Mouse (Mus musculus) liver, adult 2 months (tissue): Measurements from ENCODE around the gene Trim7. TPM values are rescaled to one million over a fixed set of nuclear protein-coding genes. Genes with fewer than 3 reads are reported as not detected.

Source experiments
- DNase-seq: peaks from one replicate; pipeline ENCODE4 v3.0.0-alpha.2; 2011; ENCODE audit warnings: low read depth, low spot score; ENCODE audit errors: extremely low read depth
- H3K27ac ChIP-seq: fragments of 200-500 bp; replicated peaks from 2 replicates; pipeline ENCODE4 v1.5.1; 2012; ENCODE audit warnings: low read depth, mild to moderate bottlenecking, control low read depth, inconsistent platforms, low read length; ENCODE audit not compliant: insufficient read depth
- H3K27me3 ChIP-seq: fragments of 200-500 bp; 2 replicates; pipeline ENCODE4 v1.6.1; 2012; ENCODE audit warnings: mild to moderate bottlenecking, moderate library complexity, low read length, inconsistent platforms; ENCODE audit not compliant: control insufficient read depth, insufficient read depth
- H3K36me3 ChIP-seq: fragments of 200-500 bp; 2 replicates; pipeline ENCODE4 v1.6.1; 2012; ENCODE audit warnings: low read length, inconsistent platforms; ENCODE audit not compliant: control insufficient read depth, insufficient read depth
- H3K4me1 ChIP-seq: fragments of 200-500 bp; 2 replicates; pipeline ENCODE4 v1.6.1; 2011; ENCODE audit warnings: low read length; ENCODE audit not compliant: control insufficient read depth, insufficient read depth
- H3K4me3 ChIP-seq: fragments of 200-500 bp; 2 replicates; pipeline ENCODE4 v1.5.1; 2011; ENCODE audit warnings: low read depth, mild to moderate bottlenecking, control low read depth, low read length, moderate library complexity; ENCODE audit not compliant: insufficient read depth
- H3K79me2 ChIP-seq: fragments of 200-500 bp; 2 replicates; pipeline ENCODE4 v1.6.1; 2012; ENCODE audit warnings: inconsistent platforms, mild to moderate bottlenecking, low read length, moderate library complexity; ENCODE audit not compliant: control insufficient read depth, insufficient read depth
- H3K9ac ChIP-seq: fragments of 200-500 bp; 2 replicates; pipeline ENCODE4 v1.6.1; 2012; ENCODE audit warnings: low read depth, mild to moderate bottlenecking, control low read depth, inconsistent platforms, low read length
- CTCF ChIP-seq: fragments of 200-500 bp; IDR thresholded peaks from 2 replicates; pipeline ENCODE4 v1.5.1; 2011; ENCODE audit warnings: low read depth, low read length, control low read depth
- POLR2A ChIP-seq: fragments of 200-500 bp; IDR thresholded peaks from 2 replicates; pipeline ENCODE4 v1.6.1; 2011; ENCODE audit warnings: low read length, control low read depth; ENCODE audit not compliant: insufficient read depth; ENCODE audit errors: extremely low read depth
- WGBS: fragments of 180-500 bp; shearing (Covaris S2); methylation state at CpG from one replicate; pipeline ENCODE4 v1.1.7; 2018; 5-methylcytosine and 5-hydroxymethylcytosine counted together
- polyA plus RNA-seq: library from polyadenylated mRNA; depleted of rRNA; stranded (reverse); fragments of >200 nt; gene quantifications from 2 replicates; pipeline ENCODE4 v1.2.3, GENCODE M21; 2012
- total RNA-seq: library from RNA; depleted of rRNA; stranded (reverse); fragments of >200 nt; gene quantifications from 2 replicates; pipeline ENCODE4 v1.2.3, GENCODE M21; 2014

The Trim7 gene
- total and polyA plus RNA-seq, 2 experiments = 11.2 to 16.3 TPM

- Histone ChIP-seq H3K27ac (peak overlapping the region; percentile 70), H3K79me2 (no peaks in the 10 kb centered on the region), H3K27me3 (no peaks in the 10 kb centered on the region), H3K9ac (peak overlapping the region; percentile 7; the same call in 1 of the 2 replicates), H3K4me1 (peaks cover 17% of the 10 kb centered on the region), H3K36me3 (peaks cover under 1% of the 10 kb centered on the region; the same call in 1 of the 2 replicates), H3K4me3 (peak overlapping the region; percentile 56)
- no peak for TF ChIP-seq CTCF
- TF ChIP-seq POLR2A = no peak
- DNase-seq = peak; percentile 75
- WGBS = 6% methylated on average over 23 of the region's 23 CpGs
Observed at GRCm38 (mm10) chr11:48852624-48853473, 26.9 kb downstream of the Trim7 start.

- Histone ChIP-seq H3K36me3 (no peaks in the 10 kb centered on the region; the same call in 1 of the 2 replicates), H3K9ac (peak overlapping the region; percentile 69), H3K27me3 (no peaks in the 10 kb centered on the region), H3K79me2 (no peaks in the 10 kb centered on the region), H3K4me1 (peaks cover 18% of the 10 kb centered on the region), H3K4me3 (peak overlapping the region; percentile 77), H3K27ac (peak overlapping the region; percentile 70)
- TF ChIP-seq POLR2A (no peak), CTCF (peak; percentile 43)
- WGBS = 1% methylated on average over 31 of the region's 31 CpGs
- DNase-seq = peak; percentile 85
Observed at GRCm38 (mm10) chr11:48853474-48854180, 27.7 kb downstream of the Trim7 start.

GRCm38 (mm10) chr11:48859014-48859413, 33.1 kb downstream of the Trim7 start:
- Histone ChIP-seq H3K36me3 (no peaks in the 10 kb centered on the region), H3K27me3 (no peaks in the 10 kb centered on the region), H3K79me2 (no peaks in the 10 kb centered on the region), H3K9ac (no peak overlapping the region), H3K27ac (no peak overlapping the region), H3K4me3 (no peak overlapping the region), H3K4me1 (peaks cover 5% of the 10 kb centered on the region; the same call in 1 of the 2 replicates)
- DNase-seq = peak; percentile 69
- WGBS = under 1% methylated on average over 6 of the region's 6 CpGs
- TF ChIP-seq POLR2A = no peak
- peak; percentile 58 for TF ChIP-seq CTCF

- H3K4me1 ChIP-seq = peaks cover 1% of the 10 kb centered on the region; the same call in 1 of the 2 replicates
- no peak overlapping the region for H3K27ac ChIP-seq
- no peak overlapping the region for H3K9ac ChIP-seq
- H3K79me2 ChIP-seq = no peaks in the 10 kb centered on the region
- no peaks in the 10 kb centered on the region for H3K27me3 ChIP-seq
- no peak overlapping the region for H3K4me3 ChIP-seq
- TF ChIP-seq POLR2A = no peak
- no peak for TF ChIP-seq CTCF
- WGBS = 29% methylated on average over 1 of the region's 1 CpGs
- H3K36me3 ChIP-seq = peaks cover 23% of the 10 kb centered on the region
- no peak for DNase-seq
Observed at GRCm38 (mm10) chr11:48862784-48863319, 36.9 kb downstream of the Trim7 start.

- no peak for DNase-seq
- no peak overlapping the region for H3K9ac ChIP-seq
- no peak overlapping the region for H3K4me3 ChIP-seq
- 77% methylated on average over 3 of the region's 3 CpGs for WGBS
- peaks cover 2% of the 10 kb centered on the region for H3K4me1 ChIP-seq
- H3K79me2 ChIP-seq = no peaks in the 10 kb centered on the region
- H3K36me3 ChIP-seq = peaks cover 25% of the 10 kb centered on the region
- TF ChIP-seq CTCF (no peak), POLR2A (no peak)
- H3K27ac ChIP-seq = no peak overlapping the region
- H3K27me3 ChIP-seq = no peaks in the 10 kb centered on the region
Observed at GRCm38 (mm10) chr11:48863808-48864207, 37.9 kb downstream of the Trim7 start.
